Comparison of ENCODE assay signal across 9 mouse cellular contexts in the genomic region with DNA sequence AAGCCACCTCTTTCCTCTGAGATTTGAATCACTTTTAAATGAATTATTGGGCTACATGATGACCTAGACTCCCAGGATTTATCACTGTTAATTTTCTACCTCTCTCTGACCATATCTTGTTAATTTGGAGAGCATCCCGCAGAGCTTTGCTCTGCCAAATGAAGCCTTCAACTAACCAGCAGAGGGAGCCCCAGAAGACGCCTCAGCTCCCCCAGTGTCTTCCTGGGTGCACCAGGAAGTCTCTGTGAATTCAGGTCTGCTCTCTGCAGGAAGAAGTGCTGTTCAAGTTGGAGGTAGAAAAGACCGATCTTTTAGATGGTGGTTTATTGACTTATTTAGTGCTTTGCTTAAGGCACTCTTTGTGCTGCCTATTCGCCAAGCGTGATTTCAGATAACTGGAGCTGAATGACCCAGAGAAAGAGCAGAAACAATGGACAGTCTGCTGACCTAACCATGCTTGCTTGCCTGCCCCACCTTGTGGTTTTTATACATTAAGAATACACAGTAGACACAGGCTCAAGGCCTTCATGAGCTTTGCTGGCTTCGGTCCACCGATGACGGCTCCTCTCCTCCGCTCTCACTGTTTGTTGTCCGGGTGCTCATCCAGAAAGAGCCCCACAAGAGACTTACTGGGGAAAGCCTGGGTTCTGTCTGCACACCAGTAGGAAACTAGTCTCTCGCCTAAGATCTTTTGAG. TPM values are rescaled to one million over a fixed set of nuclear protein-coding genes. Genes with fewer than 3 reads are reported as not detected.
DNase-seq lines count a peak whose midpoint lies in the region; ATAC-seq lines count a peak whose summit lies in the region.
"Had no signal": no experiment of that assay in that cellular context is flagged by ENCODE, and none has a peak within 500 bp of the region (broad histone marks: within the 10 kb centered on the region; RNA-seq: fewer than 3 reads in every experiment).

No protein-coding gene starts in this region.

- no peaks in the 10 kb centered on the region for H3K9me3 ChIP-seq in kidney, embryonic 15.5 days (replicated peaks)
- no peaks in the 10 kb centered on the region for H3K9me3 ChIP-seq in midbrain, embryonic 14.5 days (ENCODE audit: control insufficient read depth, low read length)
- H3K9me3 ChIP-seq: limb, embryonic 13.5 days had no signal

- H3K27ac ChIP-seq in kidney, embryonic 15.5 days = no peak overlapping the region
- no peak overlapping the region for H3K27ac ChIP-seq in midbrain, embryonic 14.5 days (replicated peaks; ENCODE audit: low read depth, low read length)
- H3K27ac ChIP-seq: limb, embryonic 13.5 days had no signal

- no peak overlapping the region for H3K9ac ChIP-seq in kidney, embryonic 15.5 days
- no peak overlapping the region for H3K9ac ChIP-seq in midbrain, embryonic 14.5 days (replicated peaks; ENCODE audit: low read length)
- H3K9ac ChIP-seq: limb, embryonic 13.5 days had no signal

- intact Hi-C loops in heart, postnatal 14 days (cut with DNase I) = no loop called here

- peak; percentile 5 to 29 for DNase-seq in heart, postnatal 14 days
- DNase-seq in heart, adult 8-10 months (ENCODE audit: low spot score) = no peak
- DNase-seq in 416B (ENCODE audit: low read depth) (peak; percentile 31), ES-CJ7 (ENCODE audit: low read depth, low spot score) (peak; percentile 55)
- DNase-seq in midbrain, embryonic 14.5 days = peak; percentile 70
- no peak for DNase-seq in spleen, adult 12 weeks (ENCODE audit: low spot score)

- H3K4me3 ChIP-seq in kidney, embryonic 15.5 days (replicated peaks) = no peak overlapping the region
- H3K4me3 ChIP-seq in midbrain, embryonic 14.5 days (replicated peaks; ENCODE audit: low read depth, low read length) = no peak overlapping the region
- H3K4me3 ChIP-seq: limb, embryonic 13.5 days had no signal

- ATAC-seq in common myeloid progenitor, adult 5-6 weeks (replicated peaks; ENCODE audit: low read depth, poor library complexity, severe bottlenecking) = peak; percentile 88
- peak; percentile 83 for ATAC-seq in kidney, embryonic 15.5 days (replicated peaks; ENCODE audit: low FRiP score)
- no peak for ATAC-seq in midbrain, embryonic 14.5 days (ENCODE audit: low FRiP score, low TSS enrichment)

- WGBS in kidney, embryonic 15.5 days = 55% methylated on average over 11 of the region's 11 CpGs
- WGBS in midbrain, embryonic 14.5 days = 70% methylated on average over 11 of the region's 11 CpGs

- H3K36me3 ChIP-seq in kidney, embryonic 15.5 days = no peaks in the 10 kb centered on the region
- H3K36me3 ChIP-seq in midbrain, embryonic 14.5 days (ENCODE audit: control insufficient read depth, insufficient read depth, low read length) = no peaks in the 10 kb centered on the region
- H3K36me3 ChIP-seq: limb, embryonic 13.5 days had no signal

- H3K4me2 ChIP-seq in kidney, embryonic 15.5 days = peak overlapping the region; percentile 15; the same call in 1 of the 2 replicates
- H3K4me2 ChIP-seq in midbrain, embryonic 14.5 days (ENCODE audit: low read length) = no peak overlapping the region
- H3K4me2 ChIP-seq: limb, embryonic 13.5 days had no signal

- H3K27me3 ChIP-seq in kidney, embryonic 15.5 days = no peaks in the 10 kb centered on the region
- H3K27me3 ChIP-seq in midbrain, embryonic 14.5 days (ENCODE audit: control insufficient read depth, insufficient read depth, low read length) = no peaks in the 10 kb centered on the region

- 0 out of 2 replicates have a peak, but pooled peaks cover 4% of the 10 kb centered on the region for H3K4me1 ChIP-seq in kidney, embryonic 15.5 days
- no peaks in the 10 kb centered on the region for H3K4me1 ChIP-seq in midbrain, embryonic 14.5 days (ENCODE audit: control insufficient read depth, insufficient read depth, low read length)
- H3K4me1 ChIP-seq: limb, embryonic 13.5 days had no signal

RNA-seq across cellular contexts. Expression of a gene that starts 38.9 kb away (rescaled TPM):
- total RNA-seq in heart, postnatal 14 days (2021) = under 1 TPM; 0.20 to 0.53 TPM
- total RNA-seq in heart, adult 8-10 months (2022) = under 1 TPM in 2 of 4 experiments, not detected in 2; 0.09 to 0.12 TPM
- total RNA-seq in common myeloid progenitor, adult 5-6 weeks (2017) = not detected in 2 replicates
- polyA plus RNA-seq in kidney, embryonic 15.5 days (2015; fragmentation: Nextera tagmentation; extraction: Ambion mirVana) = 0.62 and 0.99 TPM in 2 replicates
- 0.16 and 0.24 TPM in 2 replicates for polyA plus RNA-seq in midbrain, embryonic 14.5 days (2014; fragmentation: Nextera tagmentation; extraction: Ambion mirVana)

RNA-seq across cellular contexts. Expression of a gene that starts 39.1 kb away (rescaled TPM):
- total RNA-seq in heart, postnatal 14 days (2021) = 1 to 10 TPM; 7.4 to 7.8 TPM
- 10 to 100 TPM; 11.5 to 16.4 (median 12.4) TPM for total RNA-seq in heart, adult 8-10 months (2022)
- 63.7 and 75.1 TPM in 2 replicates for total RNA-seq in common myeloid progenitor, adult 5-6 weeks (2017)
- 8.9 TPM in 2 replicates for polyA plus RNA-seq in kidney, embryonic 15.5 days (2015; fragmentation: Nextera tagmentation; extraction: Ambion mirVana)
- polyA plus RNA-seq in midbrain, embryonic 14.5 days (2014; fragmentation: Nextera tagmentation; extraction: Ambion mirVana) = 2.5 and 5.2 TPM in 2 replicates

Comparison
In these comparisons a context has a peak if more than half of its experiments do, and no peak if none do; other contexts are left out.
1. DNase-seq: peak in heart, postnatal 14 days (2 of 2), 416B (single experiment), ES-CJ7 (single experiment) and midbrain, embryonic 14.5 days (single experiment); none in heart, adult 8-10 months (single experiment) and spleen, adult 12 weeks (single experiment).